Mouse (Mus musculus) heart, postnatal 0 days (tissue): Measurements from ENCODE around the gene Tle1.
A peak's percentile ranks its signal among the peaks of the same experiment; 100 is the strongest.

Experiments used
- CTCF ChIP-seq: IDR thresholded peaks from 2 replicates; pipeline ENCODE4 v1.5.1; 2016; ENCODE audit warnings: antibody characterized with exemption, control low read depth, low read depth
- EP300 ChIP-seq: IDR thresholded peaks from 2 replicates; pipeline ENCODE4 v1.6.1; 2016; ENCODE audit warnings: antibody characterized with exemption, low read depth

GRCm38 (mm10) chr4:72124790-72125189 lies 75.9 kb downstream of the Tle1 start:
- TF ChIP-seq EP300 (0 out of 2 replicates have a peak, but pooled peaks have one; percentile 27), CTCF (no peak)
